Mouse (Mus musculus): ENCODE measurements around the gene Ptprg.
A peak's percentile ranks its signal among the peaks of the same experiment; 100 is the strongest.
"Not testable (repeated sequence)": the region's sequence is repeated elsewhere in the genome, so short reads cannot be mapped to it uniquely, and the experiment has no call there.

Gene Ptprg

GRCm38 (mm10) chr14:11991151-11991550, 437.8 kb downstream of the Ptprg start:
- peak in 1 of 2 experiments; percentile 12 for DNase-seq

GRCm38 (mm10) chr14:11992111-11992510, 438.8 kb downstream of the Ptprg start:
- DNase-seq = no peak

GRCm38 (mm10) chr14:11992534-11992933, 439.2 kb downstream of the Ptprg start:
- DNase-seq = no peak

GRCm38 (mm10) chr14:11997555-11997954, 444.2 kb downstream of the Ptprg start:
- no peak for DNase-seq

GRCm38 (mm10) chr14:11998464-11998863, 445.1 kb downstream of the Ptprg start:
- no peak for DNase-seq

- no peak for DNase-seq
These were observed 450.7 kb downstream of the Ptprg start for GRCm38 (mm10) chr14:12004061-12004460.

GRCm38 (mm10) chr14:12011766-12012165, 458.4 kb downstream of the Ptprg start:
- no peak for DNase-seq

GRCm38 (mm10) chr14:12025812-12026728, 472.7 kb downstream of the Ptprg start:
- no peak for DNase-seq

- DNase-seq = no peak
These were observed 473.9 kb downstream of the Ptprg start for GRCm38 (mm10) chr14:12027247-12027646.

- DNase-seq = peak in 1 of 2 experiments; percentile 13
These were observed 476.6 kb downstream of the Ptprg start for GRCm38 (mm10) chr14:12029926-12030325.

- no peak for DNase-seq
These were observed 483.4 kb downstream of the Ptprg start for GRCm38 (mm10) chr14:12036530-12037283.

GRCm38 (mm10) chr14:12039743-12040142, 486.4 kb downstream of the Ptprg start:
- no peak for DNase-seq

GRCm38 (mm10) chr14:12041566-12041965, 488.2 kb downstream of the Ptprg start:
- no peak for DNase-seq

- DNase-seq = peak in 1 of 2 experiments; percentile 24
These were observed 493.0 kb downstream of the Ptprg start for GRCm38 (mm10) chr14:12046226-12046882.

GRCm38 (mm10) chr14:12047637-12048036, 494.3 kb downstream of the Ptprg start:
- peak in 1 of 2 experiments; percentile 29 for DNase-seq

GRCm38 (mm10) chr14:12056912-12057524, 503.7 kb downstream of the Ptprg start:
- DNase-seq = no peak

GRCm38 (mm10) chr14:12057856-12058255, 504.5 kb downstream of the Ptprg start:
- peak; percentile 28 to 41 for DNase-seq

GRCm38 (mm10) chr14:12059149-12059548, 505.8 kb downstream of the Ptprg start:
- no peak for DNase-seq

GRCm38 (mm10) chr14:12061313-12061712, 508.0 kb downstream of the Ptprg start:
- not testable (repeated sequence) for DNase-seq

GRCm38 (mm10) chr14:12062628-12063360, 509.5 kb downstream of the Ptprg start:
- DNase-seq = peak; percentile 31 to 61

GRCm38 (mm10) chr14:12065001-12065400, 511.7 kb downstream of the Ptprg start:
- DNase-seq = no peak

- DNase-seq = no peak
These were observed 512.4 kb downstream of the Ptprg start for GRCm38 (mm10) chr14:12065736-12066135.
